Mouse (Mus musculus) fat pad, adult 2 months (tissue): ENCODE results near the gene Tubb3.
"Not testable (repeated sequence)": the region's sequence is repeated elsewhere in the genome, so short reads cannot be mapped to it uniquely, and the experiment has no call there.

Source experiments
- DNase-seq: peaks from one replicate; pipeline ENCODE4 v3.0.0-alpha.2; 2011; ENCODE audit warnings: low read depth, low spot score; ENCODE audit errors: extremely low read depth

Tubb3 gene

GRCm38 (mm10) chr8:123411781-123412327 is 630 bp downstream of the Tubb3 start:
- DNase-seq = no peak

- DNase-seq = no peak
Measured at GRCm38 (mm10) chr8:123412560-123413170, 1.4 kb downstream of the Tubb3 start.

GRCm38 (mm10) chr8:123414255-123414654 is 3.0 kb downstream of the Tubb3 start:
- DNase-seq = no peak

GRCm38 (mm10) chr8:123414997-123415696 is 3.9 kb downstream of the Tubb3 start:
- not testable (repeated sequence) for DNase-seq

- DNase-seq = no peak
Measured at GRCm38 (mm10) chr8:123415967-123416943, 5.0 kb downstream of the Tubb3 start.

- no peak for DNase-seq
Measured at GRCm38 (mm10) chr8:123416944-123417555, 5.8 kb downstream of the Tubb3 start.

- DNase-seq = no peak
Measured at GRCm38 (mm10) chr8:123419711-123420110, 8.5 kb downstream of the Tubb3 start.

GRCm38 (mm10) chr8:123420525-123421281 is 9.5 kb downstream of the Tubb3 start:
- no peak for DNase-seq

GRCm38 (mm10) chr8:123421325-123421724 is 10.1 kb downstream of the Tubb3 start:
- DNase-seq = no peak

- no peak for DNase-seq
Measured at GRCm38 (mm10) chr8:123422056-123422780, 11.0 kb downstream of the Tubb3 start.

- no peak for DNase-seq
Measured at GRCm38 (mm10) chr8:123422781-123423159, 11.5 kb downstream of the Tubb3 start.

- DNase-seq = no peak
Measured at GRCm38 (mm10) chr8:123423441-123423840, 12.2 kb downstream of the Tubb3 start, which contains the start of gene Def8. TSS of gene Def8 (plus strand) at chr8:123423527.

GRCm38 (mm10) chr8:123426511-123427509 is 15.6 kb downstream of the Tubb3 start:
- DNase-seq = no peak

- no peak for DNase-seq
Measured at GRCm38 (mm10) chr8:123427639-123428275, 16.5 kb downstream of the Tubb3 start.

- no peak for DNase-seq
Measured at GRCm38 (mm10) chr8:123428343-123428893, 17.2 kb downstream of the Tubb3 start.

GRCm38 (mm10) chr8:123428939-123429721 is 17.9 kb downstream of the Tubb3 start:
- DNase-seq = no peak

GRCm38 (mm10) chr8:123429722-123430013 is 18.4 kb downstream of the Tubb3 start:
- DNase-seq = not testable (repeated sequence)
